Comparison of ENCODE assay signal across 8 mouse cellular contexts in the genomic region with DNA sequence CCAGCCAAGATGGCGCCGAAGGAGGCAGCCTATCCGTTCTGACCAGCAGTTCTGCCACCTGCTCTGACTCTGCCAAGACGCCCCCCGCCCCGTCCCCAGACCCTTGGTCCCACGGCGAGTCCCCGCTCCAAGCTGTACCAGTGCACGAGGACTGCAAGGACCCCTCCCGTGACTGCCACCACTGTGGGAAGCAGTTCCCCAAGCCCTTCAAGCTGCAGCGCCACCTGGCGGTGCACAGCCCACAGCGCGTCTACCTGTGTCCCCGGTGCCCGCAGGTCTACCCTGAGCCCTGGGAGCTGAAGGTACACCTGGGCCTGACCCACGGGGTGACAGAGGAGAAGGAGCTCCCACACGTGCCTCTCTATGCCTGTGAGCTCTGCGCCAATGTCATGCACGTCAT. TPM values are rescaled to one million over a fixed set of nuclear protein-coding genes. Genes with fewer than 3 reads are reported as not detected.
A peak's percentile ranks its signal among the peaks of the same experiment; 100 is the strongest.
DNase-seq lines count a peak whose midpoint lies in the region; ATAC-seq and TF ChIP-seq lines count a peak whose summit lies in the region.

No protein-coding gene starts in this region.

- peak; percentile 70 for ATAC-seq in intestine, embryonic 15.5 days

- H3K36me3 ChIP-seq in intestine, embryonic 15.5 days: no peaks in the 10 kb centered on the region
- no peaks in the 10 kb centered on the region for H3K36me3 ChIP-seq in midbrain, embryonic 10.5 days
- no peaks in the 10 kb centered on the region for H3K36me3 ChIP-seq in small intestine, adult 2 months (ENCODE audit: control insufficient read depth, insufficient read depth, low read length)

- peak; percentile 69 for DNase-seq in gastrocnemius, adult 18-20 months (ENCODE audit: low spot score)
- no peak for DNase-seq in gastrocnemius, postnatal 25 days
- DNase-seq in cerebellum, postnatal 4 days (ENCODE audit: low spot score in 2 of 2): peak; percentile 73 to 86
- DNase-seq in gastrocnemius, adult 8-10 months (ENCODE audit: low spot score in 2 of 2): peak; percentile 35 to 52
- DNase-seq in left cerebral cortex, postnatal 4 days: peak; percentile 87
- DNase-seq in midbrain, embryonic 10.5 days (ENCODE audit: low spot score): peak; percentile 81

- peak overlapping the region; percentile 41 for H3K4me3 ChIP-seq in intestine, embryonic 15.5 days (replicated peaks)
- peak overlapping the region; percentile 59 for H3K4me3 ChIP-seq in midbrain, embryonic 10.5 days
- peak overlapping the region; percentile 68 for H3K4me3 ChIP-seq in small intestine, adult 2 months (ENCODE audit: low read depth, low read length)

- TF ChIP-seq POLR2A in small intestine, adult 2 months (IDR thresholded peaks at IDR 0.05; ENCODE audit: low read depth, low read length): no peak

- H3K27me3 ChIP-seq in intestine, embryonic 15.5 days (replicated peaks): peaks cover 18% of the 10 kb centered on the region
- peaks cover 77% of the 10 kb centered on the region for H3K27me3 ChIP-seq in midbrain, embryonic 10.5 days (ENCODE audit: low read depth, poor library complexity, severe bottlenecking)
- H3K27me3 ChIP-seq in small intestine, adult 2 months (ENCODE audit: control insufficient read depth, insufficient read depth, low read length): no peaks in the 10 kb centered on the region

- peak overlapping the region; percentile 42 for H3K9ac ChIP-seq in intestine, embryonic 15.5 days

- intact Hi-C loops in left cerebral cortex, postnatal 4 days (cut with DNase I): loop anchor here (5.0 kb wide), 1 partner anchor 292 kb away; no protein-coding TSS in a partner anchor

- 4% methylated on average over 21 of the region's 21 CpGs for WGBS in intestine, embryonic 15.5 days
- 3% methylated on average over 21 of the region's 21 CpGs for WGBS in midbrain, embryonic 10.5 days
- WGBS in small intestine, adult 2 months: 7% methylated on average over 21 of the region's 21 CpGs

- H3K4me1 ChIP-seq in intestine, embryonic 15.5 days (replicated peaks): peaks cover 21% of the 10 kb centered on the region
- H3K4me1 ChIP-seq in midbrain, embryonic 10.5 days: peaks cover 44% of the 10 kb centered on the region
- H3K4me1 ChIP-seq in small intestine, adult 2 months (ENCODE audit: control insufficient read depth, insufficient read depth, insufficient read length, low read length): peaks cover 9% of the 10 kb centered on the region

- peak overlapping the region; percentile 87 for H3K4me2 ChIP-seq in intestine, embryonic 15.5 days (replicated peaks)

- no peak overlapping the region for H3K27ac ChIP-seq in intestine, embryonic 15.5 days
- H3K27ac ChIP-seq in midbrain, embryonic 10.5 days (replicated peaks): peak overlapping the region; percentile 81
- no peak overlapping the region for H3K27ac ChIP-seq in small intestine, adult 2 months (ENCODE audit: insufficient read depth, low read depth, low read length)

- no peaks in the 10 kb centered on the region for H3K9me3 ChIP-seq in intestine, embryonic 15.5 days
- H3K9me3 ChIP-seq in midbrain, embryonic 10.5 days (replicated peaks): no peaks in the 10 kb centered on the region

- TF ChIP-seq CTCF in small intestine, adult 2 months (IDR thresholded peaks at IDR 0.05; ENCODE audit: extremely low read depth, insufficient read length, insufficient replicate concordance, low read depth, low read length): peak; percentile 82

RNA-seq across cellular contexts. Expression of gene Zfpm1, which starts 12.5 kb away (rescaled TPM):
- 1 to 10 TPM; 6.6 to 7.5 TPM for total RNA-seq in gastrocnemius, adult 18-20 months (2021)
- total RNA-seq in gastrocnemius, postnatal 25 days (2021): 1 to 10 TPM; 8.5 to 8.8 TPM
- total RNA-seq in gastrocnemius, adult 8-10 months (2022): 1 to 10 TPM; 4.7 to 9.2 (median 6.3) TPM
- polyA plus RNA-seq in intestine, embryonic 15.5 days (2015; fragmentation: Nextera tagmentation; extraction: Ambion mirVana): 4.9 and 5.2 TPM in 2 replicates
- total RNA-seq in left cerebral cortex, postnatal 4 days (2021): 10 to 100 TPM in 1 of 2 experiments, 1 to 10 TPM in 1; 8.6 to 12.2 TPM
- polyA plus RNA-seq in midbrain, embryonic 10.5 days (2016; fragmentation: Nextera tagmentation; extraction: Ambion mirVana): 1.3 and 1.5 TPM in 2 replicates
- 153 and 187 TPM in 2 replicates for polyA plus RNA-seq in small intestine, adult 2 months (2012; rRNA removed)
